Mouse (Mus musculus) hindbrain, embryonic 15.5 days (tissue): Measurements from ENCODE around the gene Aaas. TPM values are rescaled to one million over a fixed set of nuclear protein-coding genes. Genes with fewer than 3 reads are reported as not detected.

ENCODE experiments used
- ATAC-seq: fragments of 200-750 bp; cut with Nextera tagmentation; 2 replicates; pipeline ENCODE4 v1.8.0; 2017; ENCODE audit warnings: low read depth, moderate number of reproducible peaks, moderate TSS enrichment; ENCODE audit not compliant: low FRiP score
- H3K27ac ChIP-seq: fragments of 300-500 bp; sonication (generic); replicated peaks from 2 replicates; pipeline ENCODE4 v1.5.1; 2015; ENCODE audit warnings: mild to moderate bottlenecking, inconsistent platforms
- H3K27me3 ChIP-seq: fragments of 300-500 bp; sonication (generic); 2 replicates; pipeline ENCODE4 v1.6.1; 2015; ENCODE audit warnings: control low read depth, inconsistent platforms
- H3K36me3 ChIP-seq: fragments of 300-500 bp; sonication (generic); 2 replicates; pipeline ENCODE4 v1.6.1; 2015; ENCODE audit warnings: control low read depth, inconsistent platforms
- H3K4me1 ChIP-seq: fragments of 300-500 bp; sonication (generic); replicated peaks from 2 replicates; pipeline ENCODE4 v1.6.1; 2015; ENCODE audit warnings: control low read depth, inconsistent platforms
- H3K4me2 ChIP-seq: fragments of 300-500 bp; sonication (generic); 2 replicates; pipeline ENCODE4 v1.6.1; 2015; ENCODE audit warnings: moderate library complexity, mild to moderate bottlenecking, inconsistent platforms
- H3K4me3 ChIP-seq: fragments of 300-500 bp; sonication (generic); 2 replicates; pipeline ENCODE4 v1.5.1; 2015; ENCODE audit warnings: mild to moderate bottlenecking, inconsistent platforms
- H3K9ac ChIP-seq: fragments of 300-500 bp; sonication (generic); 2 replicates; pipeline ENCODE4 v1.6.1; 2015; ENCODE audit warnings: inconsistent platforms
- H3K9me3 ChIP-seq: fragments of 300-500 bp; sonication (generic); 2 replicates; pipeline ENCODE4 v1.6.1; 2016; ENCODE audit warnings: control low read depth, inconsistent platforms
- WGBS: fragments of 180-500 bp; shearing (Covaris S2); methylation state at CpG from one replicate; pipeline ENCODE4 v1.1.7; 2015; 5-methylcytosine and 5-hydroxymethylcytosine counted together
- polyA plus RNA-seq: library from polyadenylated mRNA; unstranded; fragments of >200 nt; fragmentation: Nextera tagmentation; extraction: Ambion mirVana; gene quantifications from 2 replicates; pipeline ENCODE4 v1.2.1, GENCODE M21; 2015

The Aaas gene
- polyA plus RNA-seq, 1 experiment from 2014 or later = 37.9 TPM

- Histone ChIP-seq H3K27ac (peak overlapping the region; percentile 85), H3K4me3 (peak overlapping the region; percentile 96)
These were observed 23.7 kb downstream of the Aaas start for GRCm38 (mm10) chr15:102326892-102327291.

DNA sequence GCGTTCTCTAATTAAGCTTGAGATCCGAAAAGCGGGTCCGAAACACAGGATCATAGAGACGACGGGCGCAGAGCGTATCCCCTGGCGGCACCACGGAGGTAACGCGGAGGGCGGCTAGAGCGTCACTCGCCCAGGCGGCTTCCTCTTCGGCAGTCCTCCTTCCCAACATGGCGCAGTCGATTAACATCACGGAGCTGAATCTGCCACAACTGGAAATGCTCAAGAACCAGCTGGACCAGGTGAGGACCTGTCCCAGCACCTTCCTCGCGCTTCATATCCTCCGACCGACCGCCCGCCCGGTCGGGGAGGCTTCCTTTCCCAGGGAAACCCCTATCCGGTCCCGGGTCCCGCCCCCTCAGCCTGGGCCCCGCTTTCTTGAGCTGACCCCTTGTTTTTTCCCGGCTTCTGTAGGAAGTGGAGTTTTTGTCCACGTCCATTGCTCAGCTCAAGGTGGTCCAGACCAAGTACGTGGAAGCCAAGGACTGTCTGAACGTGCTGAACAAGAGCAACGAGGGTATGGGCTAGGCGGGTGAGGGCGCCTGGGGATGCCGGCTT is 24.5 kb downstream of the Aaas start, which contains the start of gene Pfdn5:
Gene Pfdn5 (plus strand): TSS at position 95 of the 555 bp plus-strand sequence.
- under 1% methylated on average over 40 of the region's 40 CpGs for WGBS
- Histone ChIP-seq H3K36me3 (peaks cover 25% of the 10 kb centered on the region), H3K4me2 (peak within 1 kb of the TSS; percentile 87), H3K9me3 (no peaks in the 10 kb centered on the region), H3K4me3 (peak within 1 kb of the TSS; percentile 96), H3K27ac (peak within 1 kb of the TSS; percentile 85), H3K4me1 (peaks cover 19% of the 10 kb centered on the region), H3K27me3 (no peaks in the 10 kb centered on the region), H3K9ac (peak within 1 kb of the TSS; percentile 86)
- ATAC-seq = peak; percentile 93

More at GRCm38 (mm10) chr15:102326892-102327291, 23.7 kb downstream of the Aaas start:
- Histone ChIP-seq H3K27me3 (no peaks in the 10 kb centered on the region), H3K36me3 (peaks cover 25% of the 10 kb centered on the region), H3K9ac (peak overlapping the region; percentile 86), H3K9me3 (no peaks in the 10 kb centered on the region), H3K4me2 (peak overlapping the region; percentile 87), H3K4me1 (peaks cover 22% of the 10 kb centered on the region)
- WGBS = 73% methylated on average over 8 of the region's 8 CpGs
- ATAC-seq = no peak

DNA sequence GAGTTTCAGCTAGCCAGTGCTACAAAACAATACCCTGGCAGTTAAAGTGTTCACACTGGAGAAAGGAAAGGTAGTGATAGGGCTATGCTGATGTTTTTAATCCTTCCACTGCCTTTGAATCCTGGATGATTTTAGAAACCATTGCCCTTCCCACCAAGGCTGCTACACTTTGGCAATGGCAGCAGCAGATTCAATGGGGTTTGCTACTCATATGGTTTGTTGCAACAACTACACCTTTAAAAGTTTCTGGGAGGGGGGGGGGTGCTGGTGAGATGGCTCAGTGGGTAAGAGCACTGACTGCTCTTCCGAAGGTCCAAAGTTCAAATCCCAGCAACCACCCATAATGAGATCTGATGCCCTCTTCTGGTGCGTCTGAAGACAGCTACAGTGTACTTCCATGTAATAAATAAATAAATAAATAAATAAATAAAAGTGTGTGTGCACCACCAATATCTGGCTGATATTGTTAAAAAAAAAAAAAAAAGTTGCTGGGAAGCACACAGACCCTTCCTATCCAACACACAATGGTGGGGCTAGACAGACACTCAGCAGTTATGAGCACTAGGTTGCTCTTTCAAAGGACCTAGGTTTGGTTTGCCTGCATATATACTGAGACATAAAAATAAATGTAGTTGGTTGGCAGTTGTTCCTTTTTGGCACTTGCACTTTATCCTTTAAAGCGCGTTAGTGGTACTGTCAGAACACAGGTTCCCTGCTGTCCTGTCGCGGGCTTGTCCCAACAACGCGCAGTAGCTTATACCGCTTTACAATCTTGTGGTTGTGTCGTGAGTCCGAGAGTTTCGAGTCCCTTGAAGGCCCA is 25.7 kb downstream of the Aaas start:
- H3K9ac ChIP-seq = no peak overlapping the region
- no peak for ATAC-seq
- H3K4me1 ChIP-seq = peaks cover 18% of the 10 kb centered on the region
- WGBS = 77% methylated on average over 12 of the region's 12 CpGs
- peak overlapping the region; percentile 87 for H3K4me2 ChIP-seq
- no peak overlapping the region for H3K27ac ChIP-seq
- H3K27me3 ChIP-seq = no peaks in the 10 kb centered on the region
- H3K4me3 ChIP-seq = no peak overlapping the region
- peaks cover 20% of the 10 kb centered on the region for H3K36me3 ChIP-seq
- H3K9me3 ChIP-seq = no peaks in the 10 kb centered on the region

- no peaks in the 10 kb centered on the region for H3K36me3 ChIP-seq
- H3K9me3 ChIP-seq = no peaks in the 10 kb centered on the region
- no peak for ATAC-seq
- no peak overlapping the region for H3K4me2 ChIP-seq
- no peaks in the 10 kb centered on the region for H3K27me3 ChIP-seq
- no peak overlapping the region for H3K9ac ChIP-seq
- H3K27ac ChIP-seq = no peak overlapping the region
- no peaks in the 10 kb centered on the region for H3K4me1 ChIP-seq
- WGBS = 89% methylated on average over 6 of the region's 6 CpGs
- H3K4me3 ChIP-seq = no peak overlapping the region
These were observed 34.3 kb downstream of the Aaas start for GRCm38 (mm10) chr15:102316263-102316662.

DNA sequence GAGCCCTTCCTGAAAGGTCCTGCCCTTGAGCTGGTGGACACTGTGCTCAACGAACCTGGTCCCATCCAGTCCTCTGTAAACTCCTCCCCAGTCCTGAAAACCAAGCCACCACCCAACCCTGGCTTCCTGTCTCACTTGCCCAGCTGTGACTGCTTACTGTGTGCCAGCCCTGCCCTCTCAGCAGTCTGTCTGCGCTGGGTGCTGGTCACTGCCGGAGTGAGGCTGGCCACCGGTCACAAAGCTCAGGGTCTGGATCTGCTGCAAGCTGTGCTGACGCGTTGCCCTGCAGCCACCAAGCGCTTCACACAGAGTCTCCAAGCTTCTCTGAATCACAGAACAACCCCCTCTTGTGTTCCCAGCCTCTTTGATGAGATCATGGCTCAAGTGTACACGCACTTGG is 35.3 kb downstream of the Aaas start:
- no peaks in the 10 kb centered on the region for H3K4me1 ChIP-seq
- no peaks in the 10 kb centered on the region for H3K36me3 ChIP-seq
- H3K27me3 ChIP-seq = no peaks in the 10 kb centered on the region
- no peaks in the 10 kb centered on the region for H3K9me3 ChIP-seq
- H3K4me3 ChIP-seq = no peak overlapping the region
- no peak overlapping the region for H3K27ac ChIP-seq
- WGBS = 94% methylated on average over 8 of the region's 8 CpGs
- H3K4me2 ChIP-seq = no peak overlapping the region
- no peak for ATAC-seq
- H3K9ac ChIP-seq = no peak overlapping the region

DNA sequence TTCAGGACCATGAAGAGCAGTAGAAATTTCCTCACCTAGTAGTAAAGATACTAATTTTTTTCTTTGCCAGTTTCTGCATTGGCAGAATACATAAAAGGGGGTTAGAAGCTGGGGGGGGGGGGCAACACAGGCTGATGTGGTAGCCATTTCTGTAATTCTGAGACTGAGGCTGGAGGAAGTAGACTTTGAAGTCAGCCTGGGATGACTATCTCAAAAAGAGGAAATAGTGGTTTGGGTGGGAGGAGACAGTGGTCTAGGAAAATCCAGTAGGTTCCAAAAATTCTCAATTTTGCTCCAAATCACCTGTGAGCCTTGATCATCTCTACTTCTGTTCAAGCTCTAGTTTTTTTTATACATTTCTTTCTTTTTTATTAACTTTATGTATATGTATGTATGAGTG is 39.1 kb downstream of the Aaas start:
- Histone ChIP-seq H3K4me1 (no peaks in the 10 kb centered on the region), H3K4me3 (no peak overlapping the region), H3K36me3 (no peaks in the 10 kb centered on the region)

DNA sequence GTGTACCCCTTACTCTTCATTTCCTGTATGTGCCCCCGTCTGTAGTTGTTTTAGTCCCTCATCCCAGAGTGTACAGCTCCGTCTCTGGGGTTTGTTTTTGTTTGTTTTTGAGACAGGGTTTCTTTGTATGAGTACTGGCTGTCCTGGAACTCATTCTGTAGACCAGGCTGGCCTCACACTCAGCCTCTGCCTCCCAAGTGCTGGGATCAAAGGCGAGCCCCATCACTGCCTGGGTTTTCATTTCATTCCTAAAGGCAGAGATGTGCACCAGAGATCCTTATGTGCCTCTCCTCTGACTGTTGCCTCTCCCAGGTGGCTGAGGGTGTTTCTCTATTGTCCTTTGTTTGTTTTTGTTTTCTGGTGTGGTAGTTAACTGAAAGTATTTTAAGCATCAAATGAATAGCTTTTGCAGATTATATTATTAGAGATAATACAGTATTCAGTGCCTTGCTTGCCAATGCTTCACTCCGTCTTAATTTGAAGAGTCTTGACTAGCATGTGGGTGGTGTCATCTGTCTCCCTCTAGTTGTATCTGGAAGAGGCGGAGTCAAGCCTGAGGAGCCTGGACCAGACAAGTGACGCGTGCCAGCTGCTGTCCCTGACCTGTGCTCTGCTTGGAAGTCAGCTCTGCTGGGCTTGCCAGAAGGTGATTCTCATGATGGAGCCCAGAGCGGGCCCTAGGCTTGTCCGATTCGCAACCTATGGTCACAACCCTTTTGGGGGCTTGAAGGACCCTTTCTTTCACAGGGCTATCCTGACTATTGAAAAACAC is 40.3 kb downstream of the Aaas start:
- no peak overlapping the region for H3K27ac ChIP-seq
- H3K9ac ChIP-seq = no peak overlapping the region
- H3K4me3 ChIP-seq = no peak overlapping the region
- H3K9me3 ChIP-seq = no peaks in the 10 kb centered on the region
- ATAC-seq = no peak
- 87% methylated on average over 10 of the region's 10 CpGs for WGBS
- H3K4me1 ChIP-seq = no peaks in the 10 kb centered on the region
- no peaks in the 10 kb centered on the region for H3K27me3 ChIP-seq
- H3K36me3 ChIP-seq = no peaks in the 10 kb centered on the region
- no peak overlapping the region for H3K4me2 ChIP-seq

More for the DNA sequence above, 39.1 kb downstream of the Aaas start:
- H3K9me3 ChIP-seq = no peaks in the 10 kb centered on the region
- no peak overlapping the region for H3K9ac ChIP-seq
- no peak overlapping the region for H3K27ac ChIP-seq
- no peaks in the 10 kb centered on the region for H3K27me3 ChIP-seq
- ATAC-seq = no peak
- no peak overlapping the region for H3K4me2 ChIP-seq

DNA sequence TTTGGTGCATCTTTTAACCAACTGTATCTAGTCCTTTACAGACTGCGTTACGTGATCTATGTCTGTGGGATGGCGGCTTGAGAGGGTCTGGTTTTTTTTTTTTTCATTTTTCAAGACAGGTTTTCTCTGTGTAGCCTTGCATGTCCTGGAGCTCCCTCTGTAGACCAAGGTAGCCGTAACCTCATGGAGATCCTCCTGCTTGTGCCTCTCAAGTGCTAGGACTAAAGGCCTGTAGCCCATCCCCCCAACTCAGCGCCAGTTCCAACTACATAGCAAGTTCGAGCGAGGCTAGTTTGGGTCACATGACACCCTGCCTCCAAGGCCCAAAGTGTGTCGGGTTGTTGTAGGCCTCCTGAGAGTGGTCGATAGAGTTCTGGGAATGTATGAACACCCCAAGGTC is 41.9 kb downstream of the Aaas start:
- H3K4me1 ChIP-seq = no peaks in the 10 kb centered on the region
- WGBS = 93% methylated on average over 9 of the region's 9 CpGs
- H3K27ac ChIP-seq = no peak overlapping the region
- no peak overlapping the region for H3K4me2 ChIP-seq
- H3K9me3 ChIP-seq = no peaks in the 10 kb centered on the region
- H3K9ac ChIP-seq = no peak overlapping the region
- ATAC-seq = no peak
- no peaks in the 10 kb centered on the region for H3K27me3 ChIP-seq
- no peak overlapping the region for H3K4me3 ChIP-seq
- no peaks in the 10 kb centered on the region for H3K36me3 ChIP-seq

DNA sequence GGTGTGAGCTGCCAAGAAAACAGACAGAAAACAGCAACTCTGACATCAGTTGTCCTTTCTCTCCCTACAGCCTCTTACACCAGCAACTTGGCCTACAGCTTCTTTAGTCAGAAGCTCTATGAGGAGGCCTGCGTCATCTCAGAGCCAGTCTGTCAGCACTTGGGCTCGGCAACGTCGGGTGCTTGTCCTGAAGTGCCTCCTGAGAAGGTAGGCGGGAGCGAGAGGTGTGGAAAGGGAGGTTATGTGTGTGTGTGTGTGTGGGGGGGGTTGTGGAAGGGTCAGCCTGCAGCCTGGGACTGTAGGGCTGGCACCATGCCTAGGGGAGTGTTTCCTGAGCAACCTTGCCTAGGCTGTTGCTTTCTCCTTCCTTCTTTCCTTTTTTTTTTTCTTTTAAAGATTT is 48.0 kb downstream of the Aaas start:
- Histone ChIP-seq H3K27me3 (no peaks in the 10 kb centered on the region), H3K9ac (no peak overlapping the region), H3K36me3 (no peaks in the 10 kb centered on the region), H3K4me3 (no peak overlapping the region), H3K4me1 (no peaks in the 10 kb centered on the region), H3K9me3 (no peaks in the 10 kb centered on the region), H3K4me2 (no peak overlapping the region), H3K27ac (no peak overlapping the region)
- no peak for ATAC-seq
- WGBS = 95% methylated on average over 6 of the region's 6 CpGs

DNA sequence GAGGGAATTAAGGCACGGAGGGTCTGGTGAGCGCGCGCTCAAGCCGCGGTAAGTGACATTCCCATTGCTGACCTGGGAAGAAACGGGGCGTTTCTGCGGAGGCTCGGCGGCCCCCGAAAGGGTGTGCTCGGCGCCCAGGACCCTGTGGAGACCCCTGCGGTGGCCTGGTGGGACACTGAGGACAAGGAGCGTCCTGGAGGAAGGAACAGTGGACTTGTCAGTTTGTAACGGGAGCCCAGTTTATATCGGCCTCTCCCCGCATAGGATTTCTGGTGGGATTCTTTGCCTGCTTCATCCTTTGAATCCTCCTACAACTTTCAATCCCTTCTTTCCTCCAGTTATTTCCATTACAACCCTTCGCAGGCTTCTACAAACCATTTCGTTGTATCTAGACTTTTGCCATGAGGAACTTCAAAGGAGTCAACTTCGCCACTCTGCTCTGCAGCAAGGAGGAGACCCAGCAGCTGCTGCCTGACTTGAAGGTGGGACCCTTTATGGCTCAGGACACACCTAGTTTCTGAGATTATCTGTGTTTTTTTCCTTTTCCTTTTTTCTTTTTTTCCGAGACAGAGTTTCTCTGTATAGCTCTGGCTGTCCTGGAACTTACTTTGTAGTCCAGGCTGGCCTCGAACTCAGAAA is 54.1 kb downstream of the Aaas start:
- peak; percentile 62 for ATAC-seq
- Histone ChIP-seq H3K36me3 (no peaks in the 10 kb centered on the region), H3K27me3 (no peaks in the 10 kb centered on the region), H3K9ac (peak overlapping the region; percentile 25), H3K27ac (no peak overlapping the region), H3K4me1 (peaks cover 9% of the 10 kb centered on the region), H3K4me2 (peak overlapping the region; percentile 95), H3K9me3 (no peaks in the 10 kb centered on the region), H3K4me3 (peak overlapping the region; percentile 55)
- WGBS = 5% methylated on average over 24 of the region's 24 CpGs

GRCm38 (mm10) chr15:102295633-102296367 is 54.8 kb downstream of the Aaas start, which contains the start of gene Espl1:
TSS of gene Espl1 (plus strand) at chr15:102296266.
- ATAC-seq = peak; percentile 98
- peak within 1 kb of the TSS; percentile 25 for H3K9ac ChIP-seq
- peak within 1 kb of the TSS; percentile 95 for H3K4me2 ChIP-seq
- peak within 1 kb of the TSS; percentile 55 for H3K4me3 ChIP-seq
- no peaks in the 10 kb centered on the region for H3K9me3 ChIP-seq
- H3K27ac ChIP-seq = peak within 1 kb of the TSS; percentile 58; the same call in 1 of the 2 replicates
- peaks cover 9% of the 10 kb centered on the region for H3K4me1 ChIP-seq
- no peaks in the 10 kb centered on the region for H3K27me3 ChIP-seq
- no peaks in the 10 kb centered on the region for H3K36me3 ChIP-seq
- WGBS = 6% methylated on average over 25 of the region's 25 CpGs
